Comparison of ENCODE assay signal across 7 mouse cellular contexts in genomic region chr5:92435025-92435584, GRCm38 (mm10). TPM values are rescaled to one million over a fixed set of nuclear protein-coding genes. Genes with fewer than 3 reads are reported as not detected.
DNase-seq lines count a peak whose midpoint lies in the region; ATAC-seq lines count a peak whose summit lies in the region.

TSS of gene Nup54 (minus strand) at chr5:92435219.

- peak within 1 kb of the TSS; percentile 69 for H3K4me2 ChIP-seq in embryonic facial prominence, embryonic 11.5 days (ENCODE audit: low read depth, low read length)
- H3K4me2 ChIP-seq in midbrain, embryonic 13.5 days (replicated peaks) = peak within 1 kb of the TSS; percentile 76

- no peaks in the 10 kb centered on the region for H3K27me3 ChIP-seq in embryonic facial prominence, embryonic 11.5 days (ENCODE audit: control insufficient read depth, insufficient read depth, low read length)
- H3K27me3 ChIP-seq in limb, embryonic 10.5 days (ENCODE audit: low read depth, poor library complexity, severe bottlenecking) = no peaks in the 10 kb centered on the region
- H3K27me3 ChIP-seq in midbrain, embryonic 13.5 days = no peaks in the 10 kb centered on the region

- peak; percentile 97 for DNase-seq in adrenal gland, postnatal 14 days
- peak; percentile 97 for DNase-seq in embryonic facial prominence, embryonic 11.5 days (ENCODE audit: low spot score)
- peak; percentile 98 for DNase-seq in kidney, adult 11 months
- peak; percentile 96 for DNase-seq in limb, embryonic 10.5 days (ENCODE audit: low spot score)
- peak; percentile 92 for DNase-seq in spleen, adult 12 weeks (ENCODE audit: low spot score)

- no peaks in the 10 kb centered on the region for H3K9me3 ChIP-seq in embryonic facial prominence, embryonic 11.5 days (replicated peaks; ENCODE audit: control insufficient read depth, low read length)
- no peaks in the 10 kb centered on the region for H3K9me3 ChIP-seq in limb, embryonic 10.5 days (replicated peaks)
- no peaks in the 10 kb centered on the region for H3K9me3 ChIP-seq in midbrain, embryonic 13.5 days

- H3K4me1 ChIP-seq in embryonic facial prominence, embryonic 11.5 days (ENCODE audit: control insufficient read depth, insufficient read depth, low read length) = no peaks in the 10 kb centered on the region
- H3K4me1 ChIP-seq in limb, embryonic 10.5 days = peaks cover 13% of the 10 kb centered on the region
- H3K4me1 ChIP-seq in midbrain, embryonic 13.5 days (replicated peaks) = peaks cover 21% of the 10 kb centered on the region

- WGBS in embryonic facial prominence, embryonic 11.5 days = under 1% methylated on average over 34 of the region's 34 CpGs
- 1% methylated on average over 34 of the region's 34 CpGs for WGBS in limb, embryonic 10.5 days
- WGBS in midbrain, embryonic 13.5 days = under 1% methylated on average over 34 of the region's 34 CpGs

- peak within 1 kb of the TSS; percentile 87 for H3K4me3 ChIP-seq in embryonic facial prominence, embryonic 11.5 days (ENCODE audit: low read depth, low read length)
- peak within 1 kb of the TSS; percentile 99 for H3K4me3 ChIP-seq in limb, embryonic 10.5 days
- H3K4me3 ChIP-seq in midbrain, embryonic 13.5 days (replicated peaks) = peak within 1 kb of the TSS; percentile 96

- no peaks in the 10 kb centered on the region for H3K36me3 ChIP-seq in embryonic facial prominence, embryonic 11.5 days (replicated peaks; ENCODE audit: control insufficient read depth, insufficient read depth, low read depth, low read length)
- H3K36me3 ChIP-seq in limb, embryonic 10.5 days = peaks cover 11% of the 10 kb centered on the region
- 0 out of 2 replicates have a peak, but pooled peaks cover 3% of the 10 kb centered on the region for H3K36me3 ChIP-seq in midbrain, embryonic 13.5 days

- H3K27ac ChIP-seq in embryonic facial prominence, embryonic 11.5 days (replicated peaks; ENCODE audit: low read depth, low read length) = peak within 1 kb of the TSS; percentile 72
- peak within 1 kb of the TSS; percentile 97 for H3K27ac ChIP-seq in limb, embryonic 10.5 days
- peak within 1 kb of the TSS; percentile 83 for H3K27ac ChIP-seq in midbrain, embryonic 13.5 days

- peak; percentile 99 for ATAC-seq in embryonic facial prominence, embryonic 11.5 days (replicated peaks; ENCODE audit: insufficient number of reproducible peaks, low FRiP score, low TSS enrichment, low read depth)
- ATAC-seq in granulocyte monocyte progenitor cell, adult 5-6 weeks (replicated peaks; ENCODE audit: poor library complexity, severe bottlenecking) = peak; percentile 94
- ATAC-seq in midbrain, embryonic 13.5 days = peak; percentile 99

- H3K9ac ChIP-seq in embryonic facial prominence, embryonic 11.5 days (replicated peaks; ENCODE audit: low read length) = peak within 1 kb of the TSS; percentile 91
- H3K9ac ChIP-seq in midbrain, embryonic 13.5 days (replicated peaks) = peak within 1 kb of the TSS; percentile 96

RNA-seq across cellular contexts. Expression of gene Nup54, which starts in this region (rescaled TPM):
- total RNA-seq in adrenal gland, postnatal 14 days (2021) = 37.2 and 42.1 TPM in 2 replicates
- 69.5 and 75.7 TPM in 2 replicates for polyA plus RNA-seq in embryonic facial prominence, embryonic 11.5 days (2014; fragmentation: Nextera tagmentation; extraction: Ambion mirVana)
- total RNA-seq in granulocyte monocyte progenitor cell, adult 5-6 weeks (2014; fragmentation: Nextera tagmentation) = 45.1 and 73.9 TPM in 2 replicates
- total RNA-seq in granulocyte monocyte progenitor cell, adult 5-6 weeks (2017) = 82.6 and 103 TPM in 2 replicates
- 76.6 and 81.9 TPM in 2 replicates for polyA plus RNA-seq in limb, embryonic 10.5 days (2016; fragmentation: Nextera tagmentation; extraction: Ambion mirVana)
- 53.7 and 58.5 TPM in 2 replicates for polyA plus RNA-seq in midbrain, embryonic 13.5 days (2015; fragmentation: Nextera tagmentation; extraction: Ambion mirVana)

Comparison
In these comparisons a context has a peak if more than half of its experiments do, and no peak if none do; other contexts are left out.
1. Peak in every context shown above with its lines: DNase-seq, ATAC-seq, H3K4me3 ChIP-seq and H3K27ac ChIP-seq.